Mouse (Mus musculus): ENCODE measurements at regions not wholly inside any gene's neighbourhood (a gene's known extent, or its start where the extent isn't known, plus 50 kb on each side); places are given as distances from the start of the nearest gene placed in this dataset.

- Histone ChIP-seq H3K36me3 (ENCODE audit: control insufficient read depth, insufficient read depth, low read length) (no peaks in the 10 kb centered on the region), H3K27ac (ENCODE audit: insufficient read depth, low read depth, low read length) (no peak overlapping the region), H3K4me1 (ENCODE audit: control insufficient read depth, insufficient read depth, low read length) (no peaks in the 10 kb centered on the region), H3K27me3 (replicated peaks; ENCODE audit: control insufficient read depth, insufficient read depth, low read length) (no peaks in the 10 kb centered on the region), H3K4me3 (ENCODE audit: insufficient read depth, low read depth, low read length) (no peak overlapping the region)
- 74% methylated on average over 2 of the region's 2 CpGs for WGBS
- TF ChIP-seq POLR2A (IDR thresholded peaks at IDR 0.05; ENCODE audit: low read depth, low read length) (no peak), CTCF (conservative IDR thresholded peaks at IDR 0.05; ENCODE audit: insufficient read depth, insufficient read length, low read depth, low read length) (no peak)
- no peak for DNase-seq
Measured at GRCm38 (mm10) chr15:44112328-44112944, 3978.3 kb downstream of the 9330182O14Rik start.

- Histone ChIP-seq H3K27ac (ENCODE audit: insufficient read depth, low read depth, low read length) (no peak overlapping the region), H3K36me3 (ENCODE audit: control insufficient read depth, insufficient read depth, low read length) (no peaks in the 10 kb centered on the region), H3K4me1 (ENCODE audit: control insufficient read depth, insufficient read depth, low read length) (no peaks in the 10 kb centered on the region), H3K27me3 (replicated peaks; ENCODE audit: control insufficient read depth, insufficient read depth, low read length) (no peaks in the 10 kb centered on the region), H3K4me3 (ENCODE audit: insufficient read depth, low read depth, low read length) (no peak overlapping the region)
- DNase-seq = no peak
- TF ChIP-seq CTCF (conservative IDR thresholded peaks at IDR 0.05; ENCODE audit: insufficient read depth, insufficient read length, low read depth, low read length) = no peak
- TF ChIP-seq POLR2A (IDR thresholded peaks at IDR 0.05; ENCODE audit: low read depth, low read length) = no peak
- WGBS = 48% methylated on average over 1 of the region's 1 CpGs
Measured at GRCm38 (mm10) chr15:44134213-44134612, 4000.0 kb downstream of the 9330182O14Rik start.

Data from kidney, adult 2 months (tissue).